ENCODE assay signal across 8 mouse cellular contexts in the genomic region with DNA sequence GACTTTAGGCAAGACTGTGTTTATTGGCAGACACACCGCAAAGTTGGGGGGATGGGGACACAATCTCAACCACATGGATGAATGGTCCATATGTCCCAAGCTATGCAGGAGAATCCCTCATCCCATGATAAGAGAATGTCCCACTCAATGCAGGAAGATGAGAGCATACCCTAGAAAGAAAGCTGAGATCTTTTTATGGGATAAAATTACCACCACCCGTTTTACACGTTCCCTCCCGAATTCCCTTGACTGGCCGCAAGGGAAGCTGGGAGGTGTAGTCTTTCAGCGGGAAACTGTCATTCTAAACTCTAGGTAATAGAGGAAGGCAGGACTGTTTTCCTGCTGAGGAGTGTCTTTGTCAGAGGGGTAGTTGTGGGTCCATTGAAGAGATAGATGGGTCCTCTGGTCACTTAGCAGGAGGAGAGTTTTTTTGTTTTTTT. TPM values are rescaled to one million over a fixed set of nuclear protein-coding genes. Genes with fewer than 3 reads are reported as not detected.
DNase-seq lines count a peak whose midpoint lies in the region; ATAC-seq and TF ChIP-seq lines count a peak whose summit lies in the region.

No protein-coding gene starts in this region.

- no peaks in the 10 kb centered on the region for H3K36me3 ChIP-seq in kidney, adult 2 months (ENCODE audit: control insufficient read depth, insufficient read depth, low read length)
- H3K36me3 ChIP-seq in limb, embryonic 10.5 days, result no peaks in the 10 kb centered on the region
- no peaks in the 10 kb centered on the region for H3K36me3 ChIP-seq in midbrain, embryonic 12.5 days
- H3K36me3 ChIP-seq in stomach, postnatal 0 days (ENCODE audit: control insufficient read depth, insufficient read depth, low read length), result no peaks in the 10 kb centered on the region

- 2% methylated on average over 6 of the region's 6 CpGs for WGBS in kidney, adult 2 months
- 5% methylated on average over 6 of the region's 6 CpGs for WGBS in limb, embryonic 10.5 days
- 6% methylated on average over 6 of the region's 6 CpGs for WGBS in midbrain, embryonic 12.5 days
- WGBS in stomach, postnatal 0 days, result 1% methylated on average over 6 of the region's 6 CpGs

- peak; percentile 12 for DNase-seq in ovary, adult 18-20 months (ENCODE audit: low spot score)
- DNase-seq in ovary, postnatal 10 days (ENCODE audit: low spot score), result no peak
- peak; percentile 80 for DNase-seq in embryo, embryonic 11 days
- peak; percentile 56 to 71 for DNase-seq in heart, adult 18-20 months
- DNase-seq in kidney, adult 2 months, result peak; percentile 69
- DNase-seq in limb, embryonic 10.5 days (ENCODE audit: low spot score), result peak; percentile 53
- DNase-seq in stomach, postnatal 0 days (ENCODE audit: low spot score), result peak; percentile 42

- TF ChIP-seq EP300 in stomach, postnatal 0 days (optimal IDR thresholded peaks at IDR 0.05), result no peak

- TF ChIP-seq CTCF in kidney, adult 2 months (conservative IDR thresholded peaks at IDR 0.05; ENCODE audit: insufficient read depth, insufficient read length, low read depth, low read length), result no peak
- peak; percentile 32; the same call in 1 of the 2 replicates for TF ChIP-seq CTCF in stomach, postnatal 0 days (IDR thresholded peaks at IDR 0.05; ENCODE audit: low read depth)

- 0 out of 2 replicates have a peak overlapping the region, but pooled peaks have one; percentile 30 for H3K27ac ChIP-seq in kidney, adult 2 months (ENCODE audit: insufficient read depth, low read depth, low read length)
- peak overlapping the region; percentile 88 for H3K27ac ChIP-seq in limb, embryonic 10.5 days
- H3K27ac ChIP-seq in midbrain, embryonic 12.5 days (replicated peaks), result 0 out of 2 replicates have a peak overlapping the region, but pooled peaks have one; percentile 10
- no peak overlapping the region for H3K27ac ChIP-seq in stomach, postnatal 0 days (replicated peaks)

- peak overlapping the region; percentile 81 for H3K4me3 ChIP-seq in kidney, adult 2 months (ENCODE audit: insufficient read depth, low read depth, low read length)
- H3K4me3 ChIP-seq in limb, embryonic 10.5 days, result peak overlapping the region; percentile 53
- peak overlapping the region; percentile 49 for H3K4me3 ChIP-seq in midbrain, embryonic 12.5 days
- H3K4me3 ChIP-seq in stomach, postnatal 0 days (ENCODE audit: low read depth, low read length), result peak overlapping the region; percentile 45

- no peak; the same call in 1 of the 2 replicates for ATAC-seq in midbrain, embryonic 12.5 days (ENCODE audit: low FRiP score, low read depth)
- no peak for ATAC-seq in stomach, postnatal 0 days (ENCODE audit: low FRiP score, low TSS enrichment)

- H3K27me3 ChIP-seq in kidney, adult 2 months (replicated peaks; ENCODE audit: control insufficient read depth, insufficient read depth, low read length), result no peaks in the 10 kb centered on the region
- no peaks in the 10 kb centered on the region for H3K27me3 ChIP-seq in limb, embryonic 10.5 days (ENCODE audit: low read depth, poor library complexity, severe bottlenecking)
- H3K27me3 ChIP-seq in midbrain, embryonic 12.5 days, result no peaks in the 10 kb centered on the region
- H3K27me3 ChIP-seq in stomach, postnatal 0 days (ENCODE audit: control insufficient read depth, insufficient read depth, low read length), result no peaks in the 10 kb centered on the region

- H3K4me2 ChIP-seq in midbrain, embryonic 12.5 days (replicated peaks), result peak overlapping the region; percentile 55
- peak overlapping the region; percentile 61 for H3K4me2 ChIP-seq in stomach, postnatal 0 days (replicated peaks; ENCODE audit: low read depth)

- peaks cover 4% of the 10 kb centered on the region; the same call in 1 of the 2 replicates for H3K4me1 ChIP-seq in kidney, adult 2 months (ENCODE audit: control insufficient read depth, insufficient read depth, low read length)
- H3K4me1 ChIP-seq in limb, embryonic 10.5 days, result peaks cover 14% of the 10 kb centered on the region
- H3K4me1 ChIP-seq in midbrain, embryonic 12.5 days, result peaks cover 9% of the 10 kb centered on the region
- H3K4me1 ChIP-seq in stomach, postnatal 0 days (replicated peaks; ENCODE audit: control insufficient read depth, insufficient read depth), result 0 out of 2 replicates have a peak, but pooled peaks cover 2% of the 10 kb centered on the region

- no peak for TF ChIP-seq POLR2A in kidney, adult 2 months (IDR thresholded peaks at IDR 0.05; ENCODE audit: low read depth, low read length)

- H3K9ac ChIP-seq in midbrain, embryonic 12.5 days (replicated peaks), result peak overlapping the region; percentile 57; the same call in 1 of the 2 replicates
- peak overlapping the region; percentile 51; the same call in 1 of the 2 replicates for H3K9ac ChIP-seq in stomach, postnatal 0 days (ENCODE audit: low read length)

- no peaks in the 10 kb centered on the region for H3K9me3 ChIP-seq in limb, embryonic 10.5 days (replicated peaks)
- no peaks in the 10 kb centered on the region for H3K9me3 ChIP-seq in midbrain, embryonic 12.5 days
- no peaks in the 10 kb centered on the region for H3K9me3 ChIP-seq in stomach, postnatal 0 days (ENCODE audit: control insufficient read depth, low read length)

RNA-seq across cellular contexts. Expression of a gene that starts 3.7 kb away (rescaled TPM):
- 1 to 10 TPM; 4.7 to 6.1 TPM for total RNA-seq in heart, adult 18-20 months (2021)
- polyA plus RNA-seq in kidney, adult 2 months (2012; rRNA removed), result 11.2 and 15.9 TPM in 2 replicates
- 20.7 and 21.8 TPM in 2 replicates for polyA plus RNA-seq in limb, embryonic 10.5 days (2016; fragmentation: Nextera tagmentation; extraction: Ambion mirVana)
- polyA plus RNA-seq in midbrain, embryonic 12.5 days (2016; fragmentation: Nextera tagmentation; extraction: Ambion mirVana), result 19.7 and 21.9 TPM in 2 replicates
- 5.6 and 8.8 TPM in 2 replicates for polyA plus RNA-seq in stomach, postnatal 0 days (2015; fragmentation: Nextera tagmentation; extraction: Ambion mirVana)

RNA-seq across cellular contexts. Expression of a gene that starts 5.7 kb away (rescaled TPM):
- total RNA-seq in heart, adult 18-20 months (2021), result 10 to 100 TPM; 21.1 to 24.0 TPM
- polyA plus RNA-seq in kidney, adult 2 months (2012; rRNA removed), result 11.8 and 13.0 TPM in 2 replicates
- 37.9 TPM in 2 replicates for polyA plus RNA-seq in limb, embryonic 10.5 days (2016; fragmentation: Nextera tagmentation; extraction: Ambion mirVana)
- 41.6 and 42.8 TPM in 2 replicates for polyA plus RNA-seq in midbrain, embryonic 12.5 days (2016; fragmentation: Nextera tagmentation; extraction: Ambion mirVana)
- polyA plus RNA-seq in stomach, postnatal 0 days (2015; fragmentation: Nextera tagmentation; extraction: Ambion mirVana), result 4.1 and 5.2 TPM in 2 replicates

RNA-seq across cellular contexts. Expression of a gene that starts 30.9 kb away (rescaled TPM):
- under 1 TPM; 0.41 to 0.79 TPM for total RNA-seq in heart, adult 18-20 months (2021)
- polyA plus RNA-seq in kidney, adult 2 months (2012; rRNA removed), result 2.8 and 8.3 TPM in 2 replicates
- not detected in 2 replicates for polyA plus RNA-seq in limb, embryonic 10.5 days (2016; fragmentation: Nextera tagmentation; extraction: Ambion mirVana)
- not detected in 2 replicates for polyA plus RNA-seq in midbrain, embryonic 12.5 days (2016; fragmentation: Nextera tagmentation; extraction: Ambion mirVana)
- polyA plus RNA-seq in stomach, postnatal 0 days (2015; fragmentation: Nextera tagmentation; extraction: Ambion mirVana), result not detected in 2 replicates
